Mouse (Mus musculus) heart, postnatal 0 days (tissue): ENCODE results near the gene Iars2.

Source experiments
- CTCF ChIP-seq: IDR thresholded peaks from 2 replicates; pipeline ENCODE4 v1.5.1; 2016; ENCODE audit warnings: antibody characterized with exemption, control low read depth, low read depth
- EP300 ChIP-seq: IDR thresholded peaks from 2 replicates; pipeline ENCODE4 v1.6.1; 2016; ENCODE audit warnings: antibody characterized with exemption, low read depth

DNA sequence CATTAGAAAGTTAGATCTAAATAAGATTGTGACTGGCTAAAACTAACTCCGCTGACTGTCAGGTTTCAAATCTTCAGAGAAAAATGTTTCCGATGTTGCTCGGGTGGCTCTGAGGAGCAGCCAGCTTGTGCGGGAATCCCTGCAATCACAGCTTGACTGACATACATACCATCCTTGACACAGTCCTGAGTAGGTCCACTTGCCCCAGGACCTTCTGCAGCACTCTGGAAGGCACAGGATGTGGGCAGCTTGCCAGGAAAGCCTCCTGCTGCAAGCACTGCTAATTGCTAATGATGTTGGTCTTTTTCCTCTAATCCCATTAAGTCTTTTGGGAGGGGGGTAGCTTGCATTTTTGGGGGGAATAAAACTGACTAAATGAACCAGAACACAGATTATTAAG, 44.0 kb downstream of the Iars2 start:
- 0 out of 2 replicates have a peak, but pooled peaks have one; percentile 2 for TF ChIP-seq CTCF
- TF ChIP-seq EP300 = no peak
